ENCODE assay signal across 8 mouse cellular contexts in the genomic region with DNA sequence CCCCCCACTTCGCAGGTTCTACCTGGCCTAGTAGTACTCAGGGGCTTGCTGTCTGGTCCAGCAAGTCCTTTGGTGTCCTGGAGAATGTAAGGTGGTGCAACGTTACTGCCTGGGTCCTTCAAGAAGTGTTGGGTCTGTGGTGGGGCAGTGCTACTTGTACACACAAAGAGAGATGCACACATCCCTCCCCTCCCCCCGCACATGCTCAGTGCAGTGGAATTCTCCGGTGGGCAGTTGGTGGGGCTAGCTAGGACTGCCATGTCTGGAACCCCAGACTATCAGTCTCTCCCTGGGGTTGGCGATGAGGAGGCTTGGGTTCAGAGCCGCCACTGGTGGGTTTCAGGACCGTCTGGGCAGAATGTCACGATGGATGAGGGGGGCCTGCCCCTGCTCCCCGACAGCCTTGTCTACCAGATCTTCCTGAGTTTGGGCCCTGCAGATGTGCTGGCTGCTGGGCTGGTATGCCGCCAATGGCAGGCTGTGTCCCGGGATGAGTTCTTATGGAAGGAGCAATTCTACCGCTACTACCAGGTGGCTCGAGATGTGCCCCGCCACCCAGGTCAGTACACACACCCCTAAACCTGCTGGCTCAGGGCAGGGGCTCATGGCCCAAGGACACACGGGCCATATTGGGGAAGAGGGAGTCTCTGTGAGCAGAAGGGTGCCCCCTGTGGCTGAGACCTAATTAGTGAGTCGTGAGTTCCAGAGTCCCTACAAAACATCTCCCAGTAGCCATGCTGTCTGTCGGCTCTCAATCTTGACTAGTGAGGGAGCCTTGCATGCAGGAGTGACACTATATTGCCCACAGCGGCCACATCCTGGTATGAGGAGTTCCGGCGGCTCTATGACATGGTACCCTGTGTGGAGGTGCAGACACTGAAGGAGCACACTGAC. TPM values are rescaled to one million over a fixed set of nuclear protein-coding genes. Genes with fewer than 3 reads are reported as not detected.
A peak's percentile ranks its signal among the peaks of the same experiment; 100 is the strongest.
DNase-seq lines count a peak whose midpoint lies in the region; ATAC-seq and TF ChIP-seq lines count a peak whose summit lies in the region.

A gene (minus strand): TSS at position 127 of the 894 bp plus-strand sequence.

- H3K4me3 ChIP-seq in lung, embryonic 14.5 days (ENCODE audit: low read depth, low read length): peak within 1 kb of the TSS; percentile 85
- peak within 1 kb of the TSS; percentile 89 for H3K4me3 ChIP-seq in brown adipose tissue, adult 24 weeks (ENCODE audit: insufficient read depth, low read depth, low read length)
- H3K4me3 ChIP-seq in forebrain, embryonic 16.5 days (replicated peaks; ENCODE audit: low read length): peak within 1 kb of the TSS; percentile 85
- peak within 1 kb of the TSS; percentile 90 to 94 for H3K4me3 ChIP-seq in liver, embryonic 14.5 days (ENCODE audit: insufficient read depth in 1 of 2, low read depth in 2 of 2, low read length in 2 of 2)

- H3K27me3 ChIP-seq in lung, embryonic 14.5 days (ENCODE audit: insufficient read depth, low read length): no peaks in the 10 kb centered on the region
- H3K27me3 ChIP-seq in forebrain, embryonic 16.5 days (replicated peaks; ENCODE audit: control insufficient read depth, insufficient read depth, low read length): no peaks in the 10 kb centered on the region
- H3K27me3 ChIP-seq in liver, embryonic 14.5 days (ENCODE audit: control insufficient read depth, insufficient read depth, low read length): no peaks in the 10 kb centered on the region

- H3K4me2 ChIP-seq in lung, embryonic 14.5 days: peak within 1 kb of the TSS; percentile 87
- H3K4me2 ChIP-seq in forebrain, embryonic 16.5 days (ENCODE audit: low read length): peak within 1 kb of the TSS; percentile 99
- H3K4me2 ChIP-seq in liver, embryonic 14.5 days (ENCODE audit: low read depth): peak within 1 kb of the TSS; percentile 97

- no peak for TF ChIP-seq EP300 in liver, embryonic 14.5 days (IDR thresholded peaks at IDR 0.05; ENCODE audit: low read depth)

- 0 out of 2 replicates have a peak, but pooled peaks have one; percentile 8 for TF ChIP-seq CTCF in lung, embryonic 14.5 days (IDR thresholded peaks at IDR 0.05; ENCODE audit: low read depth)
- peak; percentile 55 for TF ChIP-seq CTCF in liver, embryonic 14.5 days (IDR thresholded peaks at IDR 0.05; ENCODE audit: low read depth)

- peaks cover 8% of the 10 kb centered on the region for H3K4me1 ChIP-seq in lung, embryonic 14.5 days (ENCODE audit: insufficient read depth)
- H3K4me1 ChIP-seq in brown adipose tissue, adult 24 weeks (ENCODE audit: control insufficient read depth, insufficient read depth, insufficient read length, low read length): peaks cover 11% of the 10 kb centered on the region
- peaks cover 13% of the 10 kb centered on the region for H3K4me1 ChIP-seq in forebrain, embryonic 16.5 days (replicated peaks; ENCODE audit: control insufficient read depth, insufficient read depth, low read length)
- H3K4me1 ChIP-seq in liver, embryonic 14.5 days (replicated peaks; ENCODE audit: control insufficient read depth in 2 of 2, insufficient read depth in 2 of 2, low read length in 1 of 2): peaks cover 25 to 37% of the 10 kb centered on the region in 2 experiments

- 68% methylated on average over 20 of the region's 20 CpGs for WGBS in lung, embryonic 14.5 days
- 75% methylated on average over 20 of the region's 20 CpGs for WGBS in forebrain, embryonic 16.5 days
- 67% methylated on average over 20 of the region's 20 CpGs for WGBS in liver, embryonic 14.5 days (ENCODE audit: insufficient replicate concordance)

- H3K9ac ChIP-seq in lung, embryonic 14.5 days: peak within 1 kb of the TSS; percentile 96
- peak within 1 kb of the TSS; percentile 93 for H3K9ac ChIP-seq in forebrain, embryonic 16.5 days (replicated peaks; ENCODE audit: low read depth, low read length)
- H3K9ac ChIP-seq in liver, embryonic 14.5 days (replicated peaks): peak within 1 kb of the TSS; percentile 95

- DNase-seq in lung, embryonic 14.5 days: no peak
- no peak for DNase-seq in lung, postnatal 36 days
- DNase-seq in liver, embryonic 14.5 days (ENCODE audit: low read depth in 3 of 3, low spot score in 3 of 3): no peak
- DNase-seq in adrenal gland, postnatal 4 days (ENCODE audit: low spot score in 2 of 2): no peak
- no peak for DNase-seq in MN1 (ENCODE audit: low spot score)
- no peak for DNase-seq in urinary bladder, postnatal 14 days (ENCODE audit: low spot score)

- ATAC-seq in lung, embryonic 14.5 days (ENCODE audit: insufficient read depth): no peak
- no peak for ATAC-seq in forebrain, embryonic 16.5 days
- no peak for ATAC-seq in liver, embryonic 14.5 days (ENCODE audit: insufficient read depth)

- H3K36me3 ChIP-seq in lung, embryonic 14.5 days (ENCODE audit: insufficient read depth): peaks cover 26% of the 10 kb centered on the region
- peaks cover 15% of the 10 kb centered on the region for H3K36me3 ChIP-seq in forebrain, embryonic 16.5 days (ENCODE audit: control insufficient read depth, insufficient read depth)
- peaks cover 3% of the 10 kb centered on the region; the same call in 1 of the 2 replicates for H3K36me3 ChIP-seq in liver, embryonic 14.5 days (replicated peaks; ENCODE audit: control insufficient read depth, insufficient read depth, low read depth)

- no peaks in the 10 kb centered on the region for H3K9me3 ChIP-seq in lung, embryonic 14.5 days (ENCODE audit: low read depth, low read length)
- no peaks in the 10 kb centered on the region for H3K9me3 ChIP-seq in forebrain, embryonic 16.5 days (ENCODE audit: control insufficient read depth, low read length)
- no peaks in the 10 kb centered on the region for H3K9me3 ChIP-seq in liver, embryonic 14.5 days (ENCODE audit: control insufficient read depth, low read length)

- peak within 1 kb of the TSS; percentile 54; the same call in 1 of the 2 replicates for H3K27ac ChIP-seq in lung, embryonic 14.5 days (ENCODE audit: low read depth)
- peak within 1 kb of the TSS; percentile 88 for H3K27ac ChIP-seq in brown adipose tissue, adult 24 weeks (replicated peaks; ENCODE audit: low read depth, low read length)
- peak within 1 kb of the TSS; percentile 37 for H3K27ac ChIP-seq in forebrain, embryonic 16.5 days (ENCODE audit: low read length)
- peak within 1 kb of the TSS; percentile 80 for H3K27ac ChIP-seq in liver, embryonic 14.5 days

RNA-seq across cellular contexts. Expression of the gene that starts here (rescaled TPM):
- 3.9 and 5.5 TPM in 2 replicates for polyA plus RNA-seq in lung, embryonic 14.5 days (2014; fragmentation: Nextera tagmentation; extraction: Ambion mirVana)
- 6.6 and 9.2 TPM in 2 replicates for polyA plus RNA-seq in brown adipose tissue, adult 24 weeks (2012; ENCODE audit: insufficient read depth, insufficient read length, missing spikeins)
- 4.4 and 4.5 TPM in 2 replicates for polyA plus RNA-seq in forebrain, embryonic 16.5 days (2015; fragmentation: Nextera tagmentation; extraction: Ambion mirVana)
- 26.7 and 31.2 TPM in 2 replicates for polyA plus RNA-seq in liver, embryonic 14.5 days (2012; rRNA removed)
- 53.1 and 57.9 TPM in 2 replicates for polyA plus RNA-seq in liver, embryonic 14.5 days (2014; fragmentation: Nextera tagmentation; extraction: Ambion mirVana)
- 1 to 10 TPM; 1.0 to 9.9 TPM for total RNA-seq in adrenal gland, postnatal 4 days (2021)

Comparison
In these comparisons a context has a peak if more than half of its experiments do, and no peak if none do; other contexts are left out.
1. H3K27ac ChIP-seq: peak in every context shown above with its lines; median percentile 88 in brown adipose tissue, adult 24 weeks; 80 in liver, embryonic 14.5 days; 54 in lung, embryonic 14.5 days; 37 in forebrain, embryonic 16.5 days.